Mouse (Mus musculus) heart, embryonic 12.5 days (tissue): ENCODE results near the gene Pgk1. TPM values are rescaled to one million over a fixed set of nuclear protein-coding genes. Genes with fewer than 3 reads are reported as not detected.

ENCODE experiments used
- ATAC-seq: fragments of 200-750 bp; cut with Nextera tagmentation; 2 replicates; pipeline ENCODE4 v1.8.0; 2017; ENCODE audit warnings: moderate TSS enrichment, moderate library complexity; ENCODE audit not compliant: insufficient number of reproducible peaks, low FRiP score
- H3K27ac ChIP-seq: fragments of 300-500 bp; sonication (generic); 2 replicates; pipeline ENCODE4 v1.5.1; 2016; ENCODE audit warnings: mild to moderate bottlenecking, moderate library complexity; ENCODE audit not compliant: poor library complexity, severe bottlenecking
- H3K27me3 ChIP-seq: fragments of 300-500 bp; sonication (generic); replicated peaks from 2 replicates; pipeline ENCODE4 v1.6.1; 2016; ENCODE audit warnings: mild to moderate bottlenecking, moderate library complexity
- H3K36me3 ChIP-seq: fragments of 300-500 bp; sonication (generic); 2 replicates; pipeline ENCODE4 v1.6.1; 2016; ENCODE audit warnings: mild to moderate bottlenecking, moderate library complexity
- H3K4me1 ChIP-seq: fragments of 300-500 bp; sonication (generic); replicated peaks from 2 replicates; pipeline ENCODE4 v1.6.1; 2016; ENCODE audit warnings: mild to moderate bottlenecking
- H3K4me2 ChIP-seq: fragments of 300-500 bp; sonication (generic); 2 replicates; pipeline ENCODE4 v1.6.1; 2016; ENCODE audit warnings: mild to moderate bottlenecking, moderate library complexity
- H3K4me3 ChIP-seq: fragments of 300-500 bp; sonication (generic); 2 replicates; pipeline ENCODE4 v1.5.1; 2016; ENCODE audit warnings: mild to moderate bottlenecking
- H3K9ac ChIP-seq: fragments of 300-500 bp; sonication (generic); 2 replicates; pipeline ENCODE4 v1.6.1; 2016; ENCODE audit warnings: mild to moderate bottlenecking, moderate library complexity
- H3K9me3 ChIP-seq: fragments of 300-500 bp; sonication (generic); replicated peaks from 2 replicates; pipeline ENCODE4 v1.6.1; 2016; ENCODE audit warnings: mild to moderate bottlenecking, moderate library complexity
- WGBS: fragments of 180-500 bp; shearing (Covaris S2); methylation state at CpG from one replicate; pipeline ENCODE4 v1.1.7; 2016; 5-methylcytosine and 5-hydroxymethylcytosine counted together
- polyA plus RNA-seq: library from polyadenylated mRNA; unstranded; fragments of >200 nt; fragmentation: Nextera tagmentation; extraction: Ambion mirVana; gene quantifications from 2 replicates; pipeline ENCODE4 v1.2.1, GENCODE M21; 2016

Pgk1 gene
- 680 and 691 TPM in 2 replicates for polyA plus RNA-seq

DNA sequence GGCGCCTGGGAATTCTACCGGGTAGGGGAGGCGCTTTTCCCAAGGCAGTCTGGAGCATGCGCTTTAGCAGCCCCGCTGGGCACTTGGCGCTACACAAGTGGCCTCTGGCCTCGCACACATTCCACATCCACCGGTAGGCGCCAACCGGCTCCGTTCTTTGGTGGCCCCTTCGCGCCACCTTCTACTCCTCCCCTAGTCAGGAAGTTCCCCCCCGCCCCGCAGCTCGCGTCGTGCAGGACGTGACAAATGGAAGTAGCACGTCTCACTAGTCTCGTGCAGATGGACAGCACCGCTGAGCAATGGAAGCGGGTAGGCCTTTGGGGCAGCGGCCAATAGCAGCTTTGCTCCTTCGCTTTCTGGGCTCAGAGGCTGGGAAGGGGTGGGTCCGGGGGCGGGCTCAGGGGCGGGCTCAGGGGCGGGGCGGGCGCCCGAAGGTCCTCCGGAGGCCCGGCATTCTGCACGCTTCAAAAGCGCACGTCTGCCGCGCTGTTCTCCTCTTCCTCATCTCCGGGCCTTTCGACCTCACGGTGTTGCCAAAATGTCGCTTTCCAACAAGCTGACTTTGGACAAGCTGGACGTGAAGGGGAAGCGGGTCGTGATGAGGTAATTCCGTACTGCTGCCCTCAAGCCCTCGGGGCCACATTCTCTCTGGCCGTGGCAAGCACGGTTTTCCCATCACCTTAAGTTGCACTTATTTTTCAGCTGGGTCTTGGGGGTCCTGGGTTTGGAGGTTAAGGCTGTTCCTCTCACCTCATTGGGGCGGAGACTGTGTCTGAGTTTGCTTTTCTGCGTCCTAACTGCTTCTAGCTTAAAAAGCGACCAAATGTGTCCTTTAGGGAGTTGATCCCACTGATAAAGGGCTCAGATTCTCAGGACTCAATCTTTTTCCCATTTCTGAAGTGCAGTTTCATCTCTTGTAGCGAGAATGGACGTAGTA is at the start of gene Pgk1:
Pgk1 (plus strand) TSS at position 388 of the 937 bp plus-strand sequence.
- Histone ChIP-seq H3K9ac (peak within 1 kb of the TSS; percentile 89), H3K27me3 (no peaks in the 10 kb centered on the region), H3K4me1 (0 out of 2 replicates have a peak, but pooled peaks cover 13% of the 10 kb centered on the region), H3K36me3 (peaks cover 4% of the 10 kb centered on the region; the same call in 1 of the 2 replicates), H3K4me3 (peak within 1 kb of the TSS; percentile 69), H3K9me3 (no peaks in the 10 kb centered on the region), H3K27ac (peak within 1 kb of the TSS; percentile 90), H3K4me2 (peak within 1 kb of the TSS; percentile 73)
- WGBS: 8% methylated on average over 53 of the region's 55 CpGs
- peak; percentile 95 for ATAC-seq

DNA sequence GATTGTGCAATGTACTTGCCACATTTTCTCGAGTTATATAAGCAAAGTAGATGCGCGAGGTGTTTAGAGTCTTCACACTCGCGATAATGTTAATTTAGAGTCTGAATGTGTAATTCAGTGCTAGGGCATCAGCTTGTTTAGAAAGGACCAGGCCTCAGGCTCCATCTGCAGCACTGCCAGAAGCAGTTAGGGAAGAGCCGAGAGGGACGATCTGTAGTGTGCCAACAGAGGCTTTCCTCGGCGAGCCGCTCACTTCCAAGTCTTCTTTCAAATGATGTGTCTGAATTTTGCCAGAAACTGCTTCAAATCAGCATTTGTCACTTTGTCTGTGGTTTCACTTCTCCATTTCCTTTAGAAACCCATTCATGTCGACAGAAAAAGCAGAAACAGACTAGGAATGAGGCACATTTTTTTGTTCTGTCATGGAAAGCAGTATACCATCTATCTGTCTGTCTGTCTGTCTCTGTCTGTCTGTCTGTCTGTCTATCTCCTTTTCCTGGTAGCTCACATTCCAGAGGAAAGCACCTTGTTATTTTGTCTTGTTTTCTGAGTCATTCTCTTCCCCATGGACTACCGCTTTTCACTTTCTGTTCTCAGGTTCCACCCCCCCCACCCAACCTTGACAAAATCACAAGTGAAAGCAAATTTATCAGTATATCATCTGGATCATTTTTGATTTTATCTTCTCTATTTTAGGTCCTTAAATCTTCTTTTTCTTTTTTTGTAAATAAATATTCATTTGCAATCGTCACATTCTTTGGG is 47.4 kb upstream of the Pgk1 start:
- no peaks in the 10 kb centered on the region for H3K9me3 ChIP-seq
- H3K36me3 ChIP-seq: no peaks in the 10 kb centered on the region
- no peak overlapping the region for H3K4me2 ChIP-seq
- 0 out of 2 replicates have a peak, but pooled peaks cover 8% of the 10 kb centered on the region for H3K4me1 ChIP-seq
- no peaks in the 10 kb centered on the region for H3K27me3 ChIP-seq
- H3K4me3 ChIP-seq: no peak overlapping the region
- no peak overlapping the region for H3K9ac ChIP-seq
- ATAC-seq: no peak
- no peak overlapping the region for H3K27ac ChIP-seq
- WGBS: 75% methylated on average over 13 of the region's 13 CpGs

DNA sequence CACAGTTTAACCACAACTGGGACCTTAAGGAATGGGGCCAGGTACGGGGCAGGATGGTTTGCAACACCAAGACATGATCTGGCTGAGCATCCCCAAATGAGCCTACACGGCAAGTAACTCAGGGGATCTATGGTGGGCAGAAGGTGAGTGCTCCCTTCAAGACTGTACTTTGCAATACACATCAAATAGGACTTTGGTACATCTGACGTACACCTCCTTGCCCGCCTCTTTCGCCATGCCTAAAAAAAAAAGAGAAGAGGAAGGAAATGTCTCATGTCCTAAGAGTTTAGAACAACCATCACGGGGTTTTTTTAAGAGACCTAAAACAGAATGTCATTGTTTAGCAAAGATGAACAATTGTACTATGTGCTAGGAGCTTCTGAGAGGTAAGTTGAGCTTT is 44.0 kb upstream of the Pgk1 start, which contains the start of gene Tlr13:
Tlr13 (plus strand) TSS at position 269 of the 400 bp plus-strand sequence.
- Histone ChIP-seq H3K9ac (no peak within 1 kb of the TSS), H3K27ac (no peak within 1 kb of the TSS), H3K4me1 (no peaks in the 10 kb centered on the region), H3K4me3 (no peak within 1 kb of the TSS), H3K4me2 (no peak within 1 kb of the TSS), H3K9me3 (no peaks in the 10 kb centered on the region), H3K36me3 (no peaks in the 10 kb centered on the region), H3K27me3 (no peaks in the 10 kb centered on the region)
- no peak for ATAC-seq
- WGBS: 77% methylated on average over 6 of the region's 6 CpGs

DNA sequence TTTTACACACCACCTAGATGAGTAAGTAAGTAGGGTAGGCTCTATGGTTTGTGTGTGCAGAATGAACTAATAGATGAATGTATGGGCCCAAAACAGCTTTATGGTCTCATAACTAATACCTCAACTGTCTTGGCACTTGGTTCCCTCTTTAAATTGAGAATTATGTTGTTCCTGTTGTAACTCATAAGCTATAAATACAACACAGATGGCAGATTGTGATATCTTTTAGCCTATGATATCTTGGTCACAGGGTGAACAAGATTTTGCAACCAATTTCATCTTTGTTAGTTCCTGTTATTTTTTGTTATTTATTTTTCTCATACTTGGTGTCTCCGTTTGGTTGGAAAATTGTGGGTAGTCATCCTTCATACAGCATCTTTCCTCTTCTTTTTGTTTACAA is 38.7 kb upstream of the Pgk1 start:
- Histone ChIP-seq H3K4me1 (no peaks in the 10 kb centered on the region), H3K4me3 (no peak overlapping the region), H3K4me2 (no peak overlapping the region), H3K27ac (no peak overlapping the region), H3K27me3 (no peaks in the 10 kb centered on the region), H3K9me3 (no peaks in the 10 kb centered on the region), H3K36me3 (no peaks in the 10 kb centered on the region), H3K9ac (no peak overlapping the region)
- 86% methylated on average over 1 of the region's 1 CpGs for WGBS
- no peak for ATAC-seq

DNA sequence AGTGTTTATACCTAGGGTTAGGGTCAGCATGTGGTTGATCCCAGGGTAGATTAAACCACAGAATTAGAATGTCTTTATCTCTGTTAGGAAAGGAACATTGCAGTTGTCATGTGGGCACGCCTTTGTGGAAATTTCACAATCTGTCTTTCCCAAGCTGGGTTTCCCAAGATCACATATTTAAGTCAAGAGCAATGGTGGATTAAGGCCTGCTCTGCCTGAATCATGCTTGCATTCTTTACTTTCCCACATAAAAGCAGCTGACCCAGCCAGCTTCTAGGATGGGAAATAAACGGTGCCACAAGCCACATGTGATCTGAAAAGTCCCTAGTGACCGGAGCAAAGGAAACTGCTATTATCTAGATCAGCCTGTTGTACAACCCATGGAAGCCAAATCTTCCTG is 37.4 kb upstream of the Pgk1 start:
- no peak overlapping the region for H3K4me3 ChIP-seq
- no peak overlapping the region for H3K27ac ChIP-seq
- H3K4me2 ChIP-seq: no peak overlapping the region
- no peak overlapping the region for H3K9ac ChIP-seq
- H3K27me3 ChIP-seq: no peaks in the 10 kb centered on the region
- H3K36me3 ChIP-seq: no peaks in the 10 kb centered on the region
- H3K4me1 ChIP-seq: no peaks in the 10 kb centered on the region
- ATAC-seq: no peak
- H3K9me3 ChIP-seq: no peaks in the 10 kb centered on the region
- WGBS: 78% methylated on average over 3 of the region's 3 CpGs

DNA sequence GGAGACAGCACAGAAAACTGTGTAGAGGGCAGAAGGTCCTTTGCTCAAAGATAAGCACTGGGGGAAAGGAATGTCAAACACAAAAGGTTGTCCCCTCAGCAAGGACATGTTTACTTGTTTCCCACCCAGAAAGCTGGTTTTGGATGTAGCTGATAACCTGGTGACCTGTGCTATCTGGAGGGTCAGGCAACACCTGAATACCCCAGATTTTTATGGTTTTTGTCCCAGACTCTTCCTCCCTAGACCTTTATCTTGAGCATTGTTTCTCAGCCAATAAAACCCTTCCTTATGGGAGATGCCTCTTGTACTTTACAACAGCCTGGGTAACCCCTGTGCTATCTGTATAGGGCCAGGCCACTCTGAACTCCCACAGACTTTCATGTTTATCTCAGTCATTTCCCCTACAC is 32.7 kb upstream of the Pgk1 start:
- no peak for ATAC-seq

DNA sequence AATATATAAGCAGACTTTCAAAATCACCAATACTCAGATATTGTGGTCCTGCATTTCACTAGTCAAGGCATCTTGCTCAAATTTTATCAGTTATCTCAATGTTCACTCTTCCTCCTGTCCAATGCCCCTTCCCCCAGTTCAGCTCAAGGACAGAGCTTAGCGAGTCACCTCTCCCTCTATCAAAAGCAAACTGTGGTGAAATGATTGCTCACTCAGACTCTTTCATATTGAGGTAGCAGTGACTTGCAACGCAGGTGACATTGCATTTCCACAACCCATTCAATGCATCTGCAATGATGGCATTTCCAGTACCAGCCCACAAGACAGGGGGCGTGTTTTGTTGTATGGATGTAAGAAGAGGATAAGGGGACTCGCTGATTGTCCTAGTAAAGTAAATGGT is 31.0 kb upstream of the Pgk1 start:
- Histone ChIP-seq H3K4me2 (no peak overlapping the region), H3K27me3 (no peaks in the 10 kb centered on the region), H3K4me1 (no peaks in the 10 kb centered on the region), H3K9ac (no peak overlapping the region), H3K9me3 (no peaks in the 10 kb centered on the region), H3K27ac (no peak overlapping the region), H3K4me3 (no peak overlapping the region), H3K36me3 (no peaks in the 10 kb centered on the region)
- WGBS: 61% methylated on average over 4 of the region's 4 CpGs
- ATAC-seq: no peak

More for the DNA sequence above, 32.7 kb upstream of the Pgk1 start:
- no peaks in the 10 kb centered on the region for H3K27me3 ChIP-seq
- H3K9ac ChIP-seq: no peak overlapping the region
- H3K4me2 ChIP-seq: no peak overlapping the region
- H3K27ac ChIP-seq: no peak overlapping the region
- no peaks in the 10 kb centered on the region for H3K36me3 ChIP-seq
- no peak overlapping the region for H3K4me3 ChIP-seq
- H3K9me3 ChIP-seq: no peaks in the 10 kb centered on the region
- H3K4me1 ChIP-seq: no peaks in the 10 kb centered on the region

DNA sequence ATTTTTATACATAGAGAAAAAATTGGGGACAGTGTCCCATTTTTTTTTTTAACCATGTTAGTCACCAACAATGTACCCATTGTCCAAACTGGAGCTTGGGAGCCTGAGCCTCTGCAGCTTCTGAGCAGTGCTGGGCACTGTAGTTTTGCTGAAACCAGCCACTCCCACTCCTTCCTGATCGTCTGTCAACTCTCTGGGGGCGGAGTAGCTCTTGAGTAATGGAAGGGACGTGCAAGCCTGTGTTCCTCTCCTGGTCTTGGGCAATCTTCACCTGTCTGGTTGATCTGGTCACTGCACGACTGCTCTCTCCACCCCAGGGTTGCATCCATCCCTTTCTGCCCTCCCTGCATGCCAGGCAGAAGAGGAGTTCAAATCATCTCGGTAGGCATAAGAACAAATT is 22.9 kb upstream of the Pgk1 start:
- H3K36me3 ChIP-seq: no peaks in the 10 kb centered on the region
- H3K27me3 ChIP-seq: no peaks in the 10 kb centered on the region
- H3K9ac ChIP-seq: no peak overlapping the region
- 50% methylated on average over 5 of the region's 5 CpGs for WGBS
- H3K4me3 ChIP-seq: no peak overlapping the region
- no peak overlapping the region for H3K4me2 ChIP-seq
- H3K27ac ChIP-seq: no peak overlapping the region
- H3K9me3 ChIP-seq: no peaks in the 10 kb centered on the region
- no peak for ATAC-seq
- no peaks in the 10 kb centered on the region for H3K4me1 ChIP-seq

DNA sequence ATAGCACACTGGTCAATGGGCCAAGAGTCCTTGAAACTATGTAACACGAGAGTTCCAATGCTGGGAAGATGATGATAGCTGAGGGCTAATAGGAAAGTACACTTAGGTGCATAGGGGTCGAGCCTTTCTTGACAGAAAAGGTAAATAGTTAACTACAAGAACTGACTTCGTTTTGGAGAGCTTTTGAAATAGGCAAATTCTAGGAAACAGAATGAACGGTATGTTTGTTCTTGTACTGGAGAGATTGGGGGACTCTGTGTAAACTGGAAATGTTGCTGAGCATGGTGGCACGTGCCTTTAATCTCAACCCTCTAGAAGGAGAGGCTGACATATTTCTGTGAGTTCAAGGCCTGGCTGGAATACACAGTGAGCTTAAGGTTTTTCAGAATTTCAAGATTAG is 22.3 kb upstream of the Pgk1 start:
- no peaks in the 10 kb centered on the region for H3K9me3 ChIP-seq
- H3K4me1 ChIP-seq: no peaks in the 10 kb centered on the region
- 71% methylated on average over 5 of the region's 5 CpGs for WGBS
- no peak for ATAC-seq
- no peak overlapping the region for H3K4me2 ChIP-seq
- no peak overlapping the region for H3K4me3 ChIP-seq
- no peak overlapping the region for H3K9ac ChIP-seq
- H3K36me3 ChIP-seq: no peaks in the 10 kb centered on the region
- no peak overlapping the region for H3K27ac ChIP-seq
- no peaks in the 10 kb centered on the region for H3K27me3 ChIP-seq

DNA sequence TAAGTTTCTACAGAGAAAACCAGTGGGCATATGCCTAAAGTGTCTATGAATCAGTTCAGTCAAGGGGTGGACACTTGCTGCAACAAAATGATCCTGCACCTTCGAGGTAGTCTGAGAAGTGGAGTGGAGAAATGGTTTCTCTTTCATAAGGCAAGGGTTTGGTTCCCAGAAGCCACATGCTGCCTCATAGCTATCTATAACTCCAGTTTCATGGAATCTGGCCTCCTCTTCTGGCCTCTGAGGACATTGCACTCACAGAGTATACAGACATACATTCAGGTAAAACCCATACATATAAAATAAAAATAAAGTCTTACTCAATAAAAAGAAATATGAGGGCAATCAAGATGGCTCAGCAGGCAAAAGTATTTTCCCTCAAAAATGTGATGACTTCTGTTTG is 21.8 kb upstream of the Pgk1 start:
- Histone ChIP-seq H3K9ac (no peak overlapping the region), H3K36me3 (no peaks in the 10 kb centered on the region), H3K4me1 (no peaks in the 10 kb centered on the region), H3K4me3 (no peak overlapping the region), H3K9me3 (no peaks in the 10 kb centered on the region), H3K27me3 (no peaks in the 10 kb centered on the region), H3K27ac (no peak overlapping the region), H3K4me2 (no peak overlapping the region)
- 63% methylated on average over 1 of the region's 1 CpGs for WGBS
- no peak for ATAC-seq
